Mouse (Mus musculus): Measurements from ENCODE around the gene Ksr1.
A peak's percentile ranks its signal among the peaks of the same experiment; 100 is the strongest.

GRCm38 (mm10) chr11:79192176-79192575 is 46.0 kb upstream of the Ksr1 start:
- TF ChIP-seq CTCF (IDR thresholded peaks at IDR 0.05; ENCODE audit: extremely low read depth, insufficient read length, insufficient replicate concordance, low read depth, low read length) (peak; percentile 75; the same call in 1 of the 2 replicates), POLR2A (IDR thresholded peaks at IDR 0.05; ENCODE audit: low read depth, low read length) (no peak)
